Mouse (Mus musculus) embryo, embryonic 9.5 days (tissue): ENCODE results near the gene Gm48552.

Experiments
- DNase-seq: peaks from one replicate; pipeline ENCODE4 v3.0.0-alpha.2; 2017; ENCODE audit errors: extremely low spot score

Gm48552 gene

DNA sequence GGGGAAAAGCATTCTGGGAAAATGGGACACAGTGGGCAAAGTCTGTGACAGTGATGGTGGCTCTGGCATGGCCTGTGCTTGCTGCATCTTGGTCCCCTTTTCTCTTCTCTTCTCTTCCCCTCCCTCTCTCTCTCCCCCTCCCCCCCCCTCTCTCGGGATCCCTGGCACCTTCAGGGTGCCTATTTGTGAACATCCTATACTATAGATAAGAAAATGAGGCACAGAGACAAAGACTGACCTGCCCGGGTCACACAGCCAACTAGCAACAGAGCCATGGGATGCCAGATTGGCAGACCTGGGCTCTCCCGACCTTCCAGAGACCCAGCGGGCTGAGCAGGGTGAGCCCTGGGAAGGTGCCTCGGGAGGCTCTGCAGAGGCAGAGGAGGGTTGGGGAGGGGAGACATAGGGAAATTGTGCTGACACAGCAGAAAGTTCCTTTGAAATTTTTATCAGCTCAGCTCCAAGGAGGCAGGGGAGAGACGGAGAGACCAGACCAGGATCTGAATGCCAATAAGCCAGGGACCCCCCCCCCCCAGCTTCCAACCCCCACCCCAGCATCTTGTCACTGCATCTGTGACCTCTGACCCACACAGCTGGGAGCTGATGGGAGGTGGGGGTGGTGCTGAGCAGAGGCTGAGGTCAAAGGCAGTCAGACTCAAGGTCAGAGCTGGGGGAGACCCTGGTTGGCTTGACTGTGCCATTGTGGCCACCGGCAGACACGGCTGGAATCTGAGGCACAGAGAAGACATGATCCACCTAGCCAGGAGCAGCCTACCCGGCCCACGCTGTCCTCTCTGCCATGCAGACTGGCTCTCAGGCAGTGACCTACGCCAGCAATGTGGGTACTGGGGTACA is 29.6 kb downstream of the Gm48552 start:
- no peak for DNase-seq

DNA sequence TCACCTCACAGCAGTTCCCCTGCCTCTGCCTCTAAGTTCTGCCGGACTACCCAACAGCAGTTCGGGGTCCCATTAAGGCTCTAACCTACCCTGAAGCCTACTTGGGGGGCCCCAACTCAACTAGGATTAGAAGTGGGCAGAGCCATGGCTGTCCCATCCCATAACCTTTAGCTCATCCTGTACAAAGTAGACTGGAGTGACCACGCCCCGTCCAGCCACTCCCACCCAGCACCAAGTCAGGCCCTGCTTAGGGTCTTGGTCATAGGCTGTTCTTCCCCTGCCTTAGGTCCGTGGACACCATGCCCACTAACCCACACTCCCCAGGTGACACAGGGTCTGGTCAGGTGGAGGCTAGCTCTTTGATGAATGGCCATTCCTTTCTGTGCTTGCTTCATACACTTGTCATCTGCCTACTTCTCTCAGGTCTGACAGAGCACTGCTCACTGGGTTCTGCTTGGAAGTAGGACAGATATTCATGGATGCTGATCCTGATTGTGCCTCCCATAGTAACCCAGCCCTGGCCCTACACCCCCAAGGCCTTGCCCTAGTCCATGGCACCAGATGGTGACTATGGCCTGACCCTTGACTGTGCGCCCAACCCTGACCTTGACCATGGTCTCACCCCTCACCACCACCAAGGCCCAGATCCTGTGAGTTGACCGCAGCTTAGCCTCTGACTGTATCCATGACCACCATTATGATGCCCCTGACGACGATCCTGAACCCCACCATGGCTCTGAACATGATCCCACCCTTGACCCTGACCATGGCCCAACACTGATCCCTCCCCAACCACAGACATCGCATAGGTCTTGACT is 30.5 kb downstream of the Gm48552 start:
- DNase-seq, result no peak

DNA sequence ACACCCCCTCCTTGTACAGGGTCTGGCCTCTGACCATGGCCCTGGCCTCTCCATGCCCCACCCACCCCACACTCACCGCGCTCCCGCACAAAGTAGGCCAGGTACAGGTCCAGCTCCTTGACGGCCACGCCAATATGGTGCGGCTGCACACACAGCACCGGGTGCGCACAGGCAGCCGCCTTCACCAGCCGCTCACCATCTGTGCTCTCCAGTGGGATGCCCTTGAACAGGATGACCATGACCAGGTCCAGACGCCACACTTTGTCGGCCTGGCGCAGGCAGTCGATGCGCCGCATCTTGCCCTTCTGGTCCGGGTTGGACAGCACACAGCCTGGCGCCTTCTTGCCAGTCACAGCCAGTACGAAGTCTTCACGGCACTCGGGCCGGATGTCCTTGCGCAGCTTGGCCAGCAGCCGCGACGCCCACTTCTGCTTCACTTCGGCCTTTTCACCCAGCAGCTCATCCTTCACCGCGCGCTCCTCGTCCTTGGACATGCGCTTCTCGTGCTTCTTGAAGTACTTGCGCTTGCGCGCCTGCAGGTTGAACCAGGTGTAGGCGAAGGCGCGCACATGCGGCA is 31.5 kb downstream of the Gm48552 start:
- no peak for DNase-seq

DNA sequence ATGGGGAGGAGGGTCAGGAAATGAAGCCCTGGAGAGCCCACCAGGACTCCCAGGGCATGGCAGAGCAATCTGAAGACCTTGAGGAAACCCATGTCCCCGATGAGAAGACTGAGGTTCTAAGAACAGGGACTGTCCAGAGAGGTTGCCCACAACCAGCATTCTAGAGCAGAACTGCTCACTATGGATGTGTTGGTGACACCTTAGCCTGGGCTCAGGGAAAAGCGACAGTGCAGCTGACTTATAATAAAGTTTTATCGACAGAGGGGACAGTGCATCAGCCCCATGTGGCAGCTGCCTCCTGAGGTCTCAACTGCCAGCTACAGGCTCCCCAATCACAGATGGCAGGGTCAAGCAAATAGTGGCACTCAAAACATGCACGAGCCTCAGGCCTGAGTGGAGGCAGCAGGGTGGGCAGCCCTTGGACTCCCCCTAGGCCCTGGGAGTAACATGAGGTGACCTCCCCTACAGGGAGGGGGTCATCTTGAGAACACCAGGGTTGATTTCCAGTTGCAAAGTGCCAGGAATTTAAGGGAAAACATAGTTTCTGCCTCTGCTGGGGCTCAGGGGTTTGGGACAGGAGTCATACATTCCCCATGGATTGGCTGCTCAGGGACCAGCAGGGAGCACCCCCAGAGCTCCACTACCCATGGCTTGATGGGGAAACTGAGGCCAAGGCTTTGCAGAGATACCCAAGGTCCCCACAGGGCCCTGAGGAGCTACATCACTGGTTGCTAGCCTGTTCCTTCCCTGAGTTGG is 32.4 kb downstream of the Gm48552 start:
- no peak for DNase-seq

DNA sequence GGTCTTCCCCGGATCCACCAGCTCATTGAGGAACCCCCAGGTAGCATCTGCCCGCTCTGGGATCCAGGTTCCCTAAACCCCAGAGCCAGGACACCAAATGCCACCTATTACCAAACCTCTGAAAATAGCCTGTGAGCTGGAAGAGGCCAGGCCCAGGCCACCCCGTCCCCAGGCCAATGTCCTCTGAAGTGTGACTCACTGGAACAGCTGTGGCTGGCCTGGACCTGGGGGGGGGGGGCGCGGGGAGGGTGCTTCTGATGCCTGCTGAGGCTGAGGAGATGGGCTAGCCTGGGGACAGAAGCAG is 32.9 kb downstream of the Gm48552 start:
- DNase-seq, result no peak

DNA sequence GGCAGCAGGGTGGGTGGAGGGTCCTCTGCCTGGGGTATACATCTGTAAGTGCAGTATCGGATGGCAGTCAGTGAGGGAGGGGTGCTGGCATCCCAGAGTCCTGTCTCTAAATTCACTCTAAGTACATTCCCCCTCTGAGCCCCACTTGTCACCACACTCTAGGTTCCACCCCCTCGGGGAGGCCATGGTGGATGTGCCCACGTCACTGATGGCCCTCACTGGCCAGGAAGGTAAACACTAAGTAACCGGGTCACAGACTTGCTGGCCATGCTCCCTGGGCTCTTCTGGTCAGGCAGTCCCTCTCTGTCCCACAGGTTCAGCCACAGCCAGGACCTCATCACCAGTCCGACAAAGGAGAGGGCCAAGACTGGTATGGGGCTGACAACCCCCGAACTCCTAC is 33.4 kb downstream of the Gm48552 start:
- no peak for DNase-seq

DNA sequence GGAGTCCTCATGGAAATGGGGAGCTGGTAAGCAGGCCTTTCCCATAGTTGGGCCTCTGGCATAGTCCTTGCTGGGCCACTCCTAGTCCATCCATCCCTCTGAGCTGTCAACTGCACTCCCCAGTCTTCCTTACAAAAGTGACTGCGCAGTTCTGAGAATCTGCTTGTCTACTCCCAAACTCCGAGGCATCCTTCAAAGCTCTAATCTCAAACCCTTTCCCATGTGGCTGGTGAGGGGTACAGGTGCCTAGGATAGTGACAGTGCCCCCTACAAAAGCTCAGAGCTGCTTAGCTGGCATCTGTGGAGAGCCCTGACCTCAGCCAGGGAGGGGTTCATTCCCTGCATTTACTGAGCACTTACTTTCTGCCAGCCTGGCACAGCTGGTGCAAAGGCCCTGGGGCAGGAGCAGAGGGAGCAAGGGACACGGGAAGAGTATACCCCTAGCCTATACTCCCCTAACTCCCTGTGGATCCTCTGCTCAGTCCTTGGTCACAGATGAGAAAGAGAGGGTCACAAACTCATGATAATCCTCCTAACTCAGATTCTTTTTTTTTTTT is 33.9 kb downstream of the Gm48552 start:
- no peak for DNase-seq

DNA sequence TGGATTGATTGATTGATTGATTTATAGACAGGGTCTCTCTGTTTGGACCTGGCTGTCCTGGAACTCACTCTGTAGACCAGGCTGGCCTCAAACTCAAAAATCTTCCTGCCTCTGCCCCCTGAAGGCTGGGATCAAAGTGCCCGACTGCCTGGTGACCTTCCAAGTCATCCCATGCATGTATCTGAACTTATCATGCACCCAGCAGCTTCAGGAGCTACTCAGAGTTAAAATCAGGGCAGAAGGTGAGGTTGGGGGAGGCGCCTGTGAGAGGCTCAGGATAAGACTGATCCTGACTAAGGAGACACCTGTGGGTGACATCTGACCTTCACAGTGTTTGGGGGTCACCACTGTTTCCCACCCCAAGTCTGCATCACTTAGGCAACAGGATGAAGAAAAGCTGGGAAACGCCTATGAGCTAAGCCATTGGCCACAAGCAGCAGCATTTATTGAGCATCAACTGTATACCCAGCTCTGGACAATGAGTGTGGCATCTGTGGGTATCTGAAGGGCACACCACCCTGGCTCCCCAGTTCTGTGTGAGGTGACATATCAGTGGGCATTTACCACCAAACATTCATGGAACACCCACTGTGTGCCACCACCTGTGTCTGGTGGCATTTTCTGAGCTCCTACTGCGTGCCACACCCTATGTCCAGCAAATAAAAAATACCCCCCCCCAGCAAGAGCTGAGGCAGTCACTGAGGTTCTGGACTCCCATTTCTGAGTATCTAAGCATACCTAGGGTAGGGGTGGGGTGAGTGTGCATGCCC is 34.9 kb downstream of the Gm48552 start:
- DNase-seq, result no peak

DNA sequence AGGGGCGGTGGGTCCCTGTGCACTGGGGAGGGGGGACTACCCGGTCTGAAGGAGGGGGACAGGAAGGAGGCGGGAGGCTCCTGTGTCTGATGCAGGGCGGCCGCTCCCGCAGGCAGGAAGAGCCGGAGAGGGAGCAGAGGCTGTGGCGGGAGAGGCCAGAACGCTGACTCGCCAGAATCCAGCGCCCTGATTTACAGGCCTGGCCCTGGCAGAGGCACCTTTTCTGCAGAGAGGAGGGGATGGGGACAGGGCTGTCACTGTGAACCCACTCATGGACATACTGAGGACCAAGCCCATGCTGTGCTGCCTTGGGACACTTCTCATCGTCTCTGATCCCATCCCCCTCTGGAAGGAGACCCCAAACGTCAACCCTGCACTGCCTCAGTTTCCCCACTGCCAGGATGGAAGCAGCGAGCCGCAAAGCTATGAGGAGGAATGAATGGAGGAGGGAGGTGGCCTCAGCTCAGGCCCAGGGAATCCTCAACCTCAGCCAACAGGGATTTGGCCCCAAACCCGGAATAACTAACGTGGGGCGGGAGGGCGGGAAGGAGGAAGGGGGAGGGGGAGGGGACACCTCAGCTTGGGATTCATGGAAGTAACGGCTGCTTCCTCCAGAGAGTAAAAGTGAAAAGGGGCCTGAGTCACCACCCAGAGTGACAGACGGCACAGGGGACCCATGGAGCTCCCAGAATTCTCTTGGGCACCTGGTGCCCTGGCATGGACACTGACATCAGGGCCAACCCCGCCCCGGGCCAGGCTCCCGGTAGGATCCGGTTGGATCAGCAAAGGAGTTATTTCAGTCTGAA is 35.6 kb downstream of the Gm48552 start:
- peak; percentile 12 for DNase-seq

DNA sequence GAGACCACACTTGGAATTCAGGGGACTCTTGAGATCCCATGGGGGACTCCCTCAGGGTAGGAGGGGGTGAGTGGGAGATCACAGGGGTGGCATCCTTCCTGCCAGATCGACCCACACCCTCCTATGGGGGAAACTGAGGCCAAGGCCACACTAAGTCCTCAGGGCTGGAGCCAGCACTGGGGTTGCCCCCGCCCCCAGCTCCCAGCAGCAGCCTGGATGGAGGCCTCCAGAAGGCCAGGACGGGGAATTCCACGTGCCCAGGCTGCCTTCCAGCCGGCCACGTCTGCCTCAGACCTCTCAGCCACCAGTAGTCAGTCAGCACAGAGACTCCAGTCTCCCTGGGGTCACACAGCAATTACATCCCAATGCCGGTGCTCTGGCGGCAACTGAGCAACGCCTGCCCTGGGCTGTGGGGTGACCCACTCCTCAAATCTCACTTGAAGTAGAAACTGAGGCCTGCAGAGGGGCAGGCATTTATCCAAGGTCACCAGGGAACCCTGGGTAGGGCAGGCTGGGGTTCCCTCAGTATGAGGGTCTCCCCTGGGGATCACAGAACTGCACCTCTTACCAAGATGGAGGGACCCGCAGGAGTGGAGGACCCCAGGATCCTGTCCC is 36.5 kb downstream of the Gm48552 start:
- peak; percentile 7 for DNase-seq

DNA sequence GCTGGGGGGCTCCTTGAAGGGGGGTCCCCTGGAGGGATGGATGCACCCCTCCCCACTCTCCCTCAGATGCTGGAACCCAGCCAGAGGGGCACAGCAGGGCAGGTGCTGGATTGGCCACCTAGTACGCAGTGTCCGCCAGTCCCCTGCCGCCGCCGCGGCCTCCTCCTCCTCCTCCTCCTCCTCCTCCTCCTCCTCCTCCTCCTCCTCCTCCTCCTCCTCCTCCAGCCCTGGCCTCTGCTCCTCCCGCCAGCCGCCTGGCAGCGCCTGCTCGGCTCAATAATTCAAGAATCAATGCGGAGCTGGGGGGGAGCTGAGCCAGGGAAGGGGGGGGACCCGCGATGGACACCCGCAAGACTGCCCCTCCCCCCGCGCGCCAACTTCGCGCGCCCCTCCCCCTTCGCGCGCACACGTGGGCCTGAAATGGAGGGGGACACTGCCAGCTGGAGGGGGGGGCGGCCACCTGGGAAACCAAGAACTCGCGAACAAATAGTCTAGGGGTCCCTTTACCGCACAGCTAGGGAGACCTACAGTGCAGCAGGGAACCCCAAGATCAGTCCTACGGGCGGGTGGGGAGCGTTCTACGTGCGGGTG is 37.4 kb downstream of the Gm48552 start:
- peak; percentile 5 for DNase-seq

DNA sequence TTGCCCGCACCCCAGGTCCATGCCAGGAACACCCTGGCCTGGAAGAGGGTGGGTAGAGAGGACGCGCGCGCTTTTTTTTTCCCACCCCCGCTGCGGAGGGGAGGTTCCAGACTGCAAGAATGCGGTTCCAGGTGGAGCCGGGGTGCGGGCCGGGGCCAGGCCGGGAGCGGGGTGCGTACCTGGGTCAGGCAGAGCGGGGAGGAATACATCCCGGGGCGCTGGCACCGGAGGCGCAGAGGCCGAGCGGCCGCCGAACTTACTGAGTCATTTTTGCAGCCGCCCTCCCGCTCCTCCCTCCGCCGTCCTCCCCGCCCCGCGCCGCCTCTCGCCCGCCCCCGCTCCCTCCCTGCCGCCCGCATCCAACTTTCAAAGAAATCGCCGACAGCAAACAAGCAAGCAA is 38.1 kb downstream of the Gm48552 start:
- DNase-seq, result peak; percentile 9

DNA sequence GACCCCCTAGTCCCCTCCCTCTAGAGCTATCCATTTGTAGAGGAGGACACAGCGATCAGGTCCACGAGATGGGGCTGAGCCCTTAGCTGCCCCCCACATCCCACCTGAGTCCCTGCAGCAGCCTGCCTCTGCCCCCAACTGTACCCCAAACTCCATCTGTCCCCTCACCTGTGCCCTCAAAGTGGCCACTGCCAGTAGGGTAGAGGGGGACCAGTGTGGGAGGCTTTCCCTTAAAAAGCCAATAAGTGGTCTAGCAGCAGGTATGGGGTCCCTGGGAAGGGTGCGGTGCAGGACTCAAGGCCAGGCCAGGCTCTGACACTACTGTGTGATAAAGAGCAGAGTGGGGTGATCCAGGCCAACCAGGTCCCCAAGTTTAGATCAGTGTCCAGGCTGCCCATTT is 38.5 kb downstream of the Gm48552 start:
- no peak for DNase-seq

DNA sequence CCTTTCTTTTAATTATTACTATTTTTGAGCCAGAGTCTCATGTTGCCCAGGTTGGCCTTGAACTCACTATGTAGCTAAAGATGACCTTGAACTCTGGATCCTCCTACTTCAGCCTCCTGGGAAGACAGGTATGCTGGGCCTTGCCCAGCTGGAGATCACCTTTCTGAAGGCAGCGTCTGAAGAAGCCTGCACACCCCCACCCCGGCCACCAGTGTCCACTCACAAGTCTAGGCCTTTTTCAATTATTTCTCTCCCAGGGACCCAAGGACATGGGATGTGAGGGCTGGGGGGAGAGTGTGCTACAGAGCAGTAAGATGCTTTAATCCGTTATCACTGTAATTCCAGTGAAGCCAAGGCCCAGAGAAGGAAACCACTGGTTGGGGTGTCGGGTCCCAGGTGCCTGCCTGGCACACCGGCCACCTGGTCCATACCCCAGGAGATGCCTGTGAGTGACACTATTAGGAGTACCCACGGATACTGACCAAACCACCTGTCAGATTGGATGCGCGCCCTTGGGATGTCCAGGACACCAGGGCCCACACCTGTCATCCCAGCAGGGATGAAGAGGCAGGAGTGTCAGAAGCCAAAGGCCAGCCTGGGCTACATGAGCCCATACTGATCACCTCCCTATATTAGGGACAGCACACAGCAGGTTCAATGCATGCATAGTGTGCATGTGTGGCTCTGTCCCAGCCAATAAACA is 39.1 kb downstream of the Gm48552 start:
- DNase-seq, result no peak

DNA sequence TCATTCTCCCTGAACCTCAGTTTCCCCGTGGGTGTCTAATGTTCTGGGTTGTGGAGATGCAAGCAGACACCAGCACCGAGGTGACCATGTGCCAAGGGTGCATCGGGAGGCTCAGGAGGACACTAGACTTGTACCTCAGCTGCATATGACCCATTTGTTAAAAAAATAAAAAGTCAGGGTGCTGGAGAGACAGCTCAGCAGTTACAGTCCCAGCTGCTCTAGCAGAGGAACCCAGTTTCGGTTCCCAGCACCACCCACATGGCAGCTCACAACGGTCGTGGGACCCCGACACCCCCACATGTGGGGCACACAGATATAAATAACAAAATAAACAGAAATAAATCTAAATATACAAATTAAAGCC is 39.7 kb downstream of the Gm48552 start:
- DNase-seq, result no peak

DNA sequence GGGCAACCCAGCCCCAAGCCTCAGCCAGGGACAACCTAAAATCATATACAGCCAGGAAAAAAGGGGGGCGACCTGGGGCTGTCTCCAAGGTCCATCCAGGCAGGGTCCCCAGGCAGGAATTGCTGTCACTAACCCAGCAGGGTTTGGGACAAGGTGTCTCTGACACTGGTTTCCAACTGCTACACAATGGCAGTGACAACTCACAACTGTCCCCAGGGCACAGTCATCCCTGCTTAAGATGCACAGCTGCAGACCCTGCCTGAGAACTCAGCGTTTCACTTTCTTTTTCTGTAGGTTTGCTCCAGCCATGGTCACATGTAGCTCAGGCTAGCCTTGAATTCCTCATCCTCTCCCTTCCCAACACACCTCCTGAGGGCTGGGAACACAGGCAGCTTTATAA is 40.3 kb downstream of the Gm48552 start:
- no peak for DNase-seq

DNA sequence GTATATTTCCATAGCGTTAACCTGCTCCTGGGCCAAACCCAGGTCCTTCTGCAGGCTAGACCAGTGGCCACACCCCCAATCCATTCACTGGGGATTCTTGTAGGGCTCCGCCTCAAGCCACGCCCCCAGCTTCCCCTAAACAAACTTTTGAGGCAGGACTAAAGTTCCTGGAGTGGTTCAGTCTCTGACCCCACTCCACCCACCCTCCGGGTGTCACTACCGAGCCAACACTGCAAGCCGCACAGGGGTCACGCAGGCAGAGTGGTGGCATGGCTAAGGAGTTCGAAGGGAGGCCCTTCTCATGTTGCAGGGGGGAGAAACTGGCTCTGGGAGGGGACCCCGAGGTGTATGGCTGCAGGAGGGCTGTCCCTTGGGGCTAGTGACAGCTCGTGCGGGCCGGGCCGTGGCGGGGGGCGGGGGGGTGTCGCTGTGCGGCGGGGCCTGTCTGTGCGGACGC is 40.8 kb downstream of the Gm48552 start:
- DNase-seq, result peak; percentile 79

DNA sequence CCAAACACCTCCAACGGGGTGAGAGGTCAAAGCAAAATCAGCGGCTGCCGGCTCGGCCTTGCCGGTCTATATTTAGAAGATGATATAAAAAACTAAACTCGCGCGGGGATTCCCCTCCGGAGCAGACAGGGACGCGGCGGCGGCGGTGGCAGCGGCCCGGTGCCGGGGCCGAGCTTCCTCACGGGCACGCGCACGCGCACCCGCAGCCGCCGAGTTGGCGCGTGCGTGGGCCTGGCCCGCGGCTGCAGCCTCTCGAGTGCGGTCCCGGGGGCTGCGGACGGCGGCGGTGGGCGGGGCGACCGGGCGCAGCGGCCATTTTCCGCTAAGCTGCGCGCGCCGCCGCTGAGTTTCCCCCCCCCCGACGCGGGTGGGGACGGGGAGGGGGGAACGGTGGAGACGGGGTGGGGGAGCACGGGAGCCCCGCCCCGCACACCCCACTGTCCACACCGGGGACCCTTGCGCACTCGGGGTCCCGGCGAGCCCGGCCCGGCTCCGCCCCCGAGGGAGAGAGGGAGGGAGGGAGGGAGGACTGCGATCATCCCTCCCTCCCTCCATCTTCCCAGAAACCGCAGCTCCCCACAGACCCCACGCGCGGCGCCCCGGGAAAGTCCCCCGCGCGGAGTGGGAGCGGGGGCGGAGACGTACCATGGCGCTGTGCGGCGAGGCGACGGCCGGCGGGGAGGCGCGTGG is 41.5 kb downstream of the Gm48552 start:
- DNase-seq, result peak; percentile 81
